8 mouse cellular contexts compared by ENCODE assay signal in the genomic region with DNA sequence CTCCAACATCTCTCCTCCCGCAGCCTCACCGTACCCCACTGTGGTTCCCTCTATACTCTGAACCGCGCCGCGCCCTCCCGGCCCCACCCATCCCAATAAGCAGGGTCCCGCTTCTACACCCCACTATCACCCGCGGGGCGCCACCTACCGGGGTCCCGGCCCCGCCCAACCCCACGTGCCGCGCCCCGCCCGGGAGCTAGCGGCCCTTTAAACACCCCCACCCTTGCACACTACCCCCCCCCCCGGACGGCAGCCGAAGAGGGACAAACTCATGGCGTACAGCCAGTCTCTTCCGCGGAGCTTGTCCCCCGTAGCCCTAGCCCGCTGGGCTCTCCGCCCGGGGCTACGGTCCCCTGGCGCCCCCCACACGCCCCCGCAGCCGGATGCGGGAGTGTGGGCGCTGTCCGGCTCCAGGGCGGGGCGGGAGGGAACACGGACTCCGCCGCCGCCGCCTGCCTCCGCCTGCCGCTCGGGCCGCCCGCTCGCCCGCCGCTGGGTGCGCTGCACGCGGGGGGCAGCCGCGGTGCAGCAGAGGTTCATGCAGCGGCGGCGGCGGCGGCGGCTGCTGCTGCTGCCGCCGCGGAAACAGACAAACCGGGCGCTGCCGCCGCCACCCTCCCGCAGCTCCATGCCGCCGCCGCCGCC. TPM values are rescaled to one million over a fixed set of nuclear protein-coding genes. Genes with fewer than 3 reads are reported as not detected.
A peak's percentile ranks its signal among the peaks of the same experiment; 100 is the strongest.
DNase-seq lines count a peak whose midpoint lies in the region; ATAC-seq and TF ChIP-seq lines count a peak whose summit lies in the region.

No protein-coding gene starts in this region.

- 0% methylated on average over 61 of the region's 76 CpGs for WGBS in embryonic facial prominence, embryonic 15.5 days
- WGBS in heart, embryonic 12.5 days = 1% methylated on average over 58 of the region's 76 CpGs
- under 1% methylated on average over 61 of the region's 76 CpGs for WGBS in kidney, postnatal 0 days
- under 1% methylated on average over 35 of the region's 76 CpGs for WGBS in liver, embryonic 13.5 days (ENCODE audit: insufficient replicate concordance)
- 0% methylated on average over 37 of the region's 76 CpGs for WGBS in stomach, embryonic 16.5 days

- no peak; the same call in 1 of the 2 replicates for TF ChIP-seq CTCF in kidney, postnatal 0 days (IDR thresholded peaks at IDR 0.05; ENCODE audit: low read depth)

- peak overlapping the region; percentile 68 for H3K4me3 ChIP-seq in embryonic facial prominence, embryonic 15.5 days (replicated peaks)
- peak overlapping the region; percentile 90 for H3K4me3 ChIP-seq in heart, embryonic 12.5 days
- peak overlapping the region; percentile 73 for H3K4me3 ChIP-seq in kidney, postnatal 0 days (replicated peaks; ENCODE audit: low read depth, low read length)
- peak overlapping the region; percentile 63 for H3K4me3 ChIP-seq in liver, embryonic 13.5 days (replicated peaks)
- H3K4me3 ChIP-seq in stomach, embryonic 16.5 days (replicated peaks; ENCODE audit: low read length) = peak overlapping the region; percentile 77

- H3K27me3 ChIP-seq in embryonic facial prominence, embryonic 15.5 days = peaks cover 27% of the 10 kb centered on the region
- H3K27me3 ChIP-seq in heart, embryonic 12.5 days (replicated peaks) = peaks cover 37% of the 10 kb centered on the region
- peaks cover 19% of the 10 kb centered on the region for H3K27me3 ChIP-seq in kidney, postnatal 0 days (ENCODE audit: insufficient read depth, low read length)
- peaks cover 49% of the 10 kb centered on the region for H3K27me3 ChIP-seq in liver, embryonic 13.5 days
- peaks cover 26% of the 10 kb centered on the region for H3K27me3 ChIP-seq in stomach, embryonic 16.5 days (ENCODE audit: control insufficient read depth, insufficient read depth, low read length)

- DNase-seq in spleen, adult 18-20 months = peak; percentile 65 to 77
- no peak for DNase-seq in spleen, adult 12 weeks (ENCODE audit: low spot score)
- DNase-seq in kidney, postnatal 0 days (ENCODE audit: low spot score) = peak; percentile 61
- no peak for DNase-seq in liver, embryonic 13.5 days
- peak; percentile 91 for DNase-seq in neural tube, embryonic 10.5 days (ENCODE audit: extremely low spot score, low spot score)

- ATAC-seq in embryonic facial prominence, embryonic 15.5 days (ENCODE audit: insufficient number of reproducible peaks, low FRiP score, low TSS enrichment, low read depth) = peak; percentile 61
- peak; percentile 82 for ATAC-seq in heart, embryonic 12.5 days (ENCODE audit: insufficient number of reproducible peaks, low FRiP score)
- ATAC-seq in kidney, postnatal 0 days (replicated peaks; ENCODE audit: low FRiP score, low read depth) = peak; percentile 81
- peak; percentile 72 for ATAC-seq in liver, embryonic 13.5 days (ENCODE audit: low read depth)
- ATAC-seq in stomach, embryonic 16.5 days (ENCODE audit: insufficient read depth, low FRiP score) = peak; percentile 76

- peaks cover 15% of the 10 kb centered on the region for H3K4me1 ChIP-seq in embryonic facial prominence, embryonic 15.5 days
- peaks cover 9% of the 10 kb centered on the region for H3K4me1 ChIP-seq in heart, embryonic 12.5 days (replicated peaks)
- peaks cover 9% of the 10 kb centered on the region for H3K4me1 ChIP-seq in kidney, postnatal 0 days (replicated peaks; ENCODE audit: insufficient read depth, low read length)
- H3K4me1 ChIP-seq in liver, embryonic 13.5 days (replicated peaks) = peaks cover 5% of the 10 kb centered on the region
- H3K4me1 ChIP-seq in stomach, embryonic 16.5 days (ENCODE audit: control insufficient read depth, insufficient read depth, low read length) = peaks cover 5% of the 10 kb centered on the region; the same call in 1 of the 2 replicates

- H3K4me2 ChIP-seq in embryonic facial prominence, embryonic 15.5 days (replicated peaks) = peak overlapping the region; percentile 98
- peak overlapping the region; percentile 94 for H3K4me2 ChIP-seq in heart, embryonic 12.5 days
- H3K4me2 ChIP-seq in kidney, postnatal 0 days (ENCODE audit: low read length) = peak overlapping the region; percentile 97
- H3K4me2 ChIP-seq in liver, embryonic 13.5 days = peak overlapping the region; percentile 80
- H3K4me2 ChIP-seq in stomach, embryonic 16.5 days (ENCODE audit: low read depth, low read length) = peak overlapping the region; percentile 87

- 0 out of 2 replicates have a peak overlapping the region, but pooled peaks have one; percentile 8 for H3K27ac ChIP-seq in embryonic facial prominence, embryonic 15.5 days (replicated peaks)
- no peak overlapping the region for H3K27ac ChIP-seq in heart, embryonic 12.5 days (ENCODE audit: poor library complexity, severe bottlenecking)
- H3K27ac ChIP-seq in kidney, postnatal 0 days = 0 out of 2 replicates have a peak overlapping the region, but pooled peaks have one; percentile 36
- H3K27ac ChIP-seq in liver, embryonic 13.5 days = no peak overlapping the region
- H3K27ac ChIP-seq in stomach, embryonic 16.5 days (ENCODE audit: low read length) = peak overlapping the region; percentile 36; the same call in 1 of the 2 replicates

- H3K36me3 ChIP-seq in embryonic facial prominence, embryonic 15.5 days = no peaks in the 10 kb centered on the region
- H3K36me3 ChIP-seq in heart, embryonic 12.5 days = no peaks in the 10 kb centered on the region
- H3K36me3 ChIP-seq in kidney, postnatal 0 days (ENCODE audit: insufficient read depth, low read length) = no peaks in the 10 kb centered on the region
- no peaks in the 10 kb centered on the region for H3K36me3 ChIP-seq in liver, embryonic 13.5 days
- H3K36me3 ChIP-seq in stomach, embryonic 16.5 days (ENCODE audit: control insufficient read depth, insufficient read depth, low read length) = no peaks in the 10 kb centered on the region

- no peaks in the 10 kb centered on the region for H3K9me3 ChIP-seq in embryonic facial prominence, embryonic 15.5 days (replicated peaks)
- H3K9me3 ChIP-seq in heart, embryonic 12.5 days (replicated peaks) = no peaks in the 10 kb centered on the region
- no peaks in the 10 kb centered on the region for H3K9me3 ChIP-seq in kidney, postnatal 0 days (replicated peaks; ENCODE audit: low read length)
- H3K9me3 ChIP-seq in liver, embryonic 13.5 days (replicated peaks) = no peaks in the 10 kb centered on the region
- no peaks in the 10 kb centered on the region for H3K9me3 ChIP-seq in stomach, embryonic 16.5 days (replicated peaks; ENCODE audit: control insufficient read depth, low read length)

- peak overlapping the region; percentile 51 for H3K9ac ChIP-seq in embryonic facial prominence, embryonic 15.5 days
- peak overlapping the region; percentile 90 for H3K9ac ChIP-seq in heart, embryonic 12.5 days
- peak overlapping the region; percentile 58 for H3K9ac ChIP-seq in kidney, postnatal 0 days (ENCODE audit: low read depth, low read length)
- H3K9ac ChIP-seq in liver, embryonic 13.5 days = peak overlapping the region; percentile 62
- H3K9ac ChIP-seq in stomach, embryonic 16.5 days (ENCODE audit: low read length) = peak overlapping the region; percentile 81

RNA-seq across cellular contexts. Expression of a gene that starts 0.6 kb away (rescaled TPM):
- polyA plus RNA-seq in embryonic facial prominence, embryonic 15.5 days (2015; fragmentation: Nextera tagmentation; extraction: Ambion mirVana) = 0.79 and 1.3 TPM in 2 replicates
- polyA plus RNA-seq in heart, embryonic 12.5 days (2016; fragmentation: Nextera tagmentation; extraction: Ambion mirVana) = 0.91 and 1.0 TPM in 2 replicates
- 0.45 and 1.0 TPM in 2 replicates for polyA plus RNA-seq in kidney, postnatal 0 days (2015; fragmentation: Nextera tagmentation; extraction: Ambion mirVana)
- polyA plus RNA-seq in liver, embryonic 13.5 days (2015; fragmentation: Nextera tagmentation; extraction: Ambion mirVana) = 0.02 and 0.07 TPM in 2 replicates
- polyA plus RNA-seq in stomach, embryonic 16.5 days (2015; fragmentation: Nextera tagmentation; extraction: Ambion mirVana) = 0.39 and 0.45 TPM in 2 replicates

Comparison
In these comparisons a context has a peak if more than half of its experiments do, and no peak if none do; other contexts are left out.
1. DNase-seq: peak in spleen, adult 18-20 months (2 of 2), kidney, postnatal 0 days (single experiment) and neural tube, embryonic 10.5 days (single experiment); none in spleen, adult 12 weeks (single experiment) and liver, embryonic 13.5 days (single experiment).
2. H3K27ac ChIP-seq: peak in embryonic facial prominence, embryonic 15.5 days (single experiment), kidney, postnatal 0 days (single experiment) and stomach, embryonic 16.5 days (single experiment); none in heart, embryonic 12.5 days (single experiment) and liver, embryonic 13.5 days (single experiment).
3. Peak in every context shown above with its lines, with median percentiles within 50 percentile points of each other: ATAC-seq, H3K4me2 ChIP-seq, H3K4me3 ChIP-seq and H3K9ac ChIP-seq.